Mouse (Mus musculus): ENCODE measurements around the gene Clpb.
"Not testable (repeated sequence)": the region's sequence is repeated elsewhere in the genome, so short reads cannot be mapped to it uniquely, and the experiment has no call there.

Gene Clpb

GRCm38 (mm10) chr7:101663514-101664159 lies at the start of gene Clpb:
Gene Clpb, plus strand, starts transcription at chr7:101663633.
- DNase-seq (ENCODE audit: low read depth) = peak; percentile 96

DNA sequence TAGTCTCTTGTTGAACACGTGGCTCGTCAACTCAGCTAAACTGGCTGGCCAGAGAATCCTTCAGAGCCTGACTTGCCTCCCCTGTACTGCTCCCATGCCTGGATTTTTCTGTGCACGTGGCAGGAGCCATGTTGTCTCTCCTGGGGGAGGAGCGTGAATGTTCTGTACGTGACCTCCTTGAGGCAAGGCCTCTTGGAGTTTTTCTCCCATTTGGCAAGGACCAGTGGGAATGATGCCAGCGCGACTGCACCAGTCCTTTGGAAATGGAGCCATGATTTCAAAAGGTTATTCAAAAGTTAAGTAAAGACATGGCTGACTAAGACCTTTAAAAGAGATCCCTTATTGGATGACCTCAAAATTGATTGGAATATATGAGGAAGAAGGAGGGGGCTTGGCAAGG lies 48.0 kb upstream of the Clpb start:
- peak; percentile 57 for DNase-seq (ENCODE audit: low read depth)

GRCm38 (mm10) chr7:101616136-101616835 lies 47.1 kb upstream of the Clpb start:
- DNase-seq (ENCODE audit: low read depth) = no peak

GRCm38 (mm10) chr7:101617438-101618165 lies 45.8 kb upstream of the Clpb start:
- DNase-seq (ENCODE audit: low read depth) = no peak

GRCm38 (mm10) chr7:101618273-101618672 lies 45.2 kb upstream of the Clpb start:
- no peak for DNase-seq (ENCODE audit: low read depth)

GRCm38 (mm10) chr7:101620373-101620772 lies 43.1 kb upstream of the Clpb start:
- DNase-seq (ENCODE audit: low read depth) = peak; percentile 49

DNA sequence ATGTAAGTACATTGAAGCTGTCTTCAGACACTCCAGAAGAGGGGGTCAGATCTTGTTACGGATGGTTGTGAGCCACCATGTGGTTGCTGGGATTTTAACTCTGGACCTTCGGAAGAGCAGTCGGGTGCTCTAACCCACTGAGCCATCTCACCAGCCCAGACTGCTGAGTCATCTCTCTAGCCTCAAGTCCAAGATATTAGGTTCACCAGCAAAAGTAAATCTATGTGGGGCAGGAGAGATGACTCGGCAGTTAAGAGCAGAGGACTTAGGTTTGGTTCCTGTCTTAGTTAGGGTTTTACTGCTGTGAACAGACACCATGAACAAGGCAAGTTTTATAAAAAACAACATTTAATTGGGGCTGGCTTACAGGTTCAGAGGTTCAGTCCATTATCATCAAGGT lies 41.6 kb upstream of the Clpb start:
- not testable (repeated sequence) for DNase-seq (ENCODE audit: low read depth)

DNA sequence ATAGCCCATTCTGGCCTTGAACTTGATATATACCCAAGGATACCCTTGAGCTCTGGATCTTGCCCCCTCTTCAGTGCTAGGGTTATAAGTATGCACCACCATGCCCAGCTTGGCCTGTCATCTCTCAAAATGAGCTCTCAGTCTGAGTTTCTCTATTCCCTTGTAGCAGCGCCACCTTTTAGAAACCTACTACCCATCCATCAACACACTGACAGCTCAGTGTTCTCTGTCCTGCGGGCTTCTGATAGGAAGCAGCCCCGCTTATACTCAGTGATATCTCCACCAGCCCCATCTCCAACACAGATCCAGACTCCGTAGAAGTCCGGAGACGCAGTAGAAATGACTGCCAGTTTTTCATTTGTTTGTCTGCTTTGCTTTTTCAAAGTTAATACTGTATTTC lies 39.1 kb upstream of the Clpb start:
- no peak for DNase-seq (ENCODE audit: low read depth)

DNA sequence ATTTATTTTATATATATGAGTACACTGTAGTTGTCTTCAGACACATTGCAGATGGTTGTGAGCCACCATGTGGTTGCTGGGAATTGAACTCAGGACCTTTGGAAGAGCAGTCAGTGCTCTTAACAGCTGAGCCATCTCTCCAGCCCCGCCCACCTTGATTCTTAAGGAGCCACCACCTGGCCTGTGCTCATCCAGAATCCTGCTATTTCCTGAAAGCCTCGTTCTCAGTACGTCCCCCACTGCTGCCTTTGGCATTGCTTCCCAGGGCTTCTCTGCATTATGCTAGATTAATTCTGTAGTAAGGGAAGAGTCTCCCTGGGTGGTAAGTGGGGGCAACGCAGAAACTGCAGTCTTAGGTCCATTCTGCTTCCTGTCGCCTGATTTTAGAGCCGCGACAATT lies 36.3 kb upstream of the Clpb start:
- DNase-seq (ENCODE audit: low read depth) = not testable (repeated sequence)

- DNase-seq (ENCODE audit: low read depth) = peak; percentile 23
Observed at GRCm38 (mm10) chr7:101628481-101628880, 35.0 kb upstream of the Clpb start.

GRCm38 (mm10) chr7:101633629-101634177 lies 29.7 kb upstream of the Clpb start:
- DNase-seq (ENCODE audit: low read depth) = no peak

GRCm38 (mm10) chr7:101634513-101634912 lies 28.9 kb upstream of the Clpb start:
- DNase-seq (ENCODE audit: low read depth) = no peak

DNA sequence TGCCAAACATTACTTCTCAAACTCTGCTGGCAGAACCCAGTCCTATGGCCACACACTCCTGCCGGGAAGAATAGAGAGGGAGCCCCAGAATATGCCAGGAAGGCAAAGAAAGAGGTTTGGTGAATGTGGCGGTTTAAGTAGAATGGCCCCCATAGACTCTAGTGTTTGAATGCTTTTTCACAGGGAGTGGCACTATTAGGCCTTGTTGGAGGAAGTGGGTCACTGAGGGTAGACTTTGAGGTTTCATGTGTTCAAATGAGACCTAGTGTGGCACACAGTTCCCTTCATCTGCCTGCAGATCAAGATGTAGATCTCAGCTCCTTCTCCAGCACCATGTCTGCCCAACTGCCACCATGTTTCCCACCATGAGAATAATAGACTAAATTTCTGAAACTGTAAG lies 27.4 kb upstream of the Clpb start:
- DNase-seq (ENCODE audit: low read depth) = no peak

DNA sequence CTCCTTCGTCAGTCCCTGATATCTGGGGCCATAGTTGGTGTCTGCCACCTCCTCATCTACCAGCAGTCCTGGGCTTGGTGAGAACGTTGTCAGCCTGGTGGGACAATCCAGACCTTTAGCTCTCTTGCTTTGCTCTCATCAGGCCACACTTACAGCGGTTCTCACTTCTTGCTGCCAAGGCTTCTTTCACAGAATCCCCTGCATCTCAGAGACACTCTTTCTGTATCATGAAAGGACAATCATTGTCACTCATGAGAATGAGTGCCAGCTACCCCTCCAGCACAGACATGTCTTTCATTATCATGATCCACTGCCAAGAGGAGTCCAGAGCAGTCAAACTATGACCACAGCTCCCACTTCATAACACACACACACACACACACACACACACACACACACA lies 19.6 kb upstream of the Clpb start:
- DNase-seq (ENCODE audit: low read depth) = no peak

- DNase-seq (ENCODE audit: low read depth) = no peak
Observed at GRCm38 (mm10) chr7:101649729-101650128, 13.7 kb upstream of the Clpb start.

DNA sequence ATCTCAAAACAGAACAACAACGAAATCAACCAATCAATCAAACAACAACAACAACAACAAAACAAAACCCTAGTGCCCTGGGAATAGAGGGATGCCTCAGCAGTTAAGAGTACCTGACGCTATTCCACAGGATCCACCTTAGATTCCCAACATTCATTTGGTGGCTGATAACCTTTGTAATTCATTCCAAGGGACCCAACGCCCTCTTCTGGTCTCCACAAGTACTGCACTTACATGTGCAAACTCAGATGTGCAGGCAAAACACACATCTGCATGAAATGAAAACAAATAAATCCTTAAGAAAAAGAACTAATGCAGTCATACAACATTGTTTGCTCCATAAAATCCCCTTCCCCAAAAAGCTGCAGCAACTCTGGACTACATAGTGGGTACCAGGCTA lies 12.9 kb upstream of the Clpb start:
- peak; percentile 30 for DNase-seq (ENCODE audit: low read depth)

- DNase-seq (ENCODE audit: low read depth) = peak; percentile 79
Observed at GRCm38 (mm10) chr7:101653681-101654209, 9.7 kb upstream of the Clpb start.

- DNase-seq (ENCODE audit: low read depth) = no peak
Observed at GRCm38 (mm10) chr7:101654936-101655335, 8.5 kb upstream of the Clpb start.

DNA sequence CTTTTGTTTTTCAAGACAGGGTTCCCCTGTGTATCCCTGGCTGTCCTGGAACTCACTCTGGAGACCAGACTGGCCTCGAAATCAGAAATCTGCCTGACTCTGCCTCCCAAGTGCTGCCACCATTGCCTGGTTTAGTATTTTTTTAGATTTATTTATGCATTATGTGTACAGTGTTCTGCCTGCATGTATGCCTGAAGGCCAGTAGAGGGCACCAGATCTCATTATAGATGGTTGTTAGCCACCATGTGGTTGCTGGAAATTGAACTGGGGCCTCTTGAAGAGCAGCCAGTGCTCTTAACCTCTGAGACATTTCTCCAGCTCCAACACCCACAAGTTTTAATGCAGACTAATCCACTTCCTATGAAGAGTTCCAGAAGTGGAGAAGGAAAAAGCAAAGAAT lies 1.4 kb upstream of the Clpb start:
- peak; percentile 38 for DNase-seq (ENCODE audit: low read depth)

DNA sequence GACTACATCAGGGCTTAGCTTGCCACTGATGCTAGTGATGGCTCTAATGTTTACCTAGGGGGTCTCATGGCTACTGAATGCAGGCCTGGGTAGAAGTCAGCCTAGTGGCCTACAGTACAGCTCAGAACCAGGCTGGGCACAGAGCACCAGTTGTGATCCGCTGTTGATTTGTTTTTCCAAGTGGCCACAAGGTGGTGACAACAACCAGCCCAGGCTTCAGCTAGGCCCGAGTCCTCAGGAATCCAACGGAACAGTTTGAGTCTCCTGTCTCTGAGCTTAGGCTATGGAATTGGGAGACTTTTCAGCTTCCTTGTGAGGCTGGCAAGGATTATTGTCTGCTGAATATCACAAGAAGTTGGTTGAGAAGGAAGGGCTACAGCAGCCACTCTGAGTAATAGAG lies 3.1 kb downstream of the Clpb start:
- DNase-seq (ENCODE audit: low read depth) = peak; percentile 83

GRCm38 (mm10) chr7:101671601-101672280 lies 8.3 kb downstream of the Clpb start:
- no peak for DNase-seq (ENCODE audit: low read depth)

DNA sequence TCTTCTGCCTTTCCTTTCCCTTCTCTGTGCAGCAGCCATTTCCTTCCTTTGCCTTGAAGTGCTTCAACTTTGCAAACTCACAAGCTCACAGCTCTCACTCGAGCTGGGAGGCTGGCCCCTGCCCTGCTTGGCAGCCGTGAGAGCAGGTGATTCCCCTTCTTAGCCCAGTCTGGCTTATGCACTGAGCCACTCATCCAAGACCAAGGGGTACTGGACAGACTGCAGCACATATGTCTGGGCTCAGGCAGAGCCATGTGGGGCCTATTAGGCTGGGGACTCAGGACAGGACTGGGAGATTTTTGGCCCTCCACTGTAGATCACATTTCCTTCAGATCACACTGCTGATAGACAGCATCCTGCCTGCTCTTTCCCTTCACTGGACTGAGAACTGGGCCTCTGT lies 10.1 kb downstream of the Clpb start:
- DNase-seq (ENCODE audit: low read depth) = peak; percentile 49
